Mouse (Mus musculus) naive thymus-derived CD4-positive, alpha-beta T cell, adult 2 months (primary cell): ENCODE data around the gene Zic1.

Source experiments
- DNase-seq: peaks from one replicate; pipeline ENCODE4 v3.0.0-alpha.2; 2011; ENCODE audit warnings: low read depth

Zic1 gene

GRCm38 (mm10) chr9:91365664-91366063 lies at the start of gene Zic1:
Gene Zic1, minus strand, starts transcription at chr9:91365810.
- DNase-seq, result no peak

GRCm38 (mm10) chr9:91414007-91414661 lies 48.5 kb upstream of the Zic1 start:
- DNase-seq, result no peak

GRCm38 (mm10) chr9:91409771-91410170 lies 44.2 kb upstream of the Zic1 start:
- no peak for DNase-seq

GRCm38 (mm10) chr9:91406258-91406763 lies 40.7 kb upstream of the Zic1 start:
- DNase-seq, result no peak

GRCm38 (mm10) chr9:91405753-91406178 lies 40.2 kb upstream of the Zic1 start:
- no peak for DNase-seq

GRCm38 (mm10) chr9:91404905-91405752 lies 39.5 kb upstream of the Zic1 start:
- DNase-seq, result no peak

GRCm38 (mm10) chr9:91404229-91404628 lies 38.6 kb upstream of the Zic1 start:
- DNase-seq, result no peak

GRCm38 (mm10) chr9:91401471-91401870 lies 35.9 kb upstream of the Zic1 start:
- DNase-seq, result no peak

GRCm38 (mm10) chr9:91400482-91401093 lies 35.0 kb upstream of the Zic1 start:
- no peak for DNase-seq

- DNase-seq, result no peak
Observed at GRCm38 (mm10) chr9:91399976-91400375, 34.4 kb upstream of the Zic1 start.

GRCm38 (mm10) chr9:91395066-91395772 lies 29.6 kb upstream of the Zic1 start:
- DNase-seq, result no peak

GRCm38 (mm10) chr9:91394211-91394646 lies 28.6 kb upstream of the Zic1 start:
- no peak for DNase-seq

GRCm38 (mm10) chr9:91393376-91394068 lies 27.9 kb upstream of the Zic1 start:
- DNase-seq, result no peak

GRCm38 (mm10) chr9:91388173-91388572 lies 22.6 kb upstream of the Zic1 start:
- no peak for DNase-seq

GRCm38 (mm10) chr9:91387740-91388080 lies 22.1 kb upstream of the Zic1 start:
- no peak for DNase-seq

GRCm38 (mm10) chr9:91386891-91387739 lies 21.5 kb upstream of the Zic1 start:
- DNase-seq, result no peak

GRCm38 (mm10) chr9:91386502-91386890 lies 20.9 kb upstream of the Zic1 start:
- DNase-seq, result no peak

- no peak for DNase-seq
Observed at GRCm38 (mm10) chr9:91385561-91386430, 20.2 kb upstream of the Zic1 start.

GRCm38 (mm10) chr9:91384693-91385560 lies 19.3 kb upstream of the Zic1 start:
- DNase-seq, result no peak
